Mouse (Mus musculus): ENCODE measurements around the gene Gm10644.

- no peak for TF ChIP-seq CTCF (IDR thresholded peaks at IDR 0.05; ENCODE audit: low read depth, low read length)
- TF ChIP-seq POLR2A (IDR thresholded peaks at IDR 0.05; ENCODE audit: borderline replicate concordance, low read depth, low read length): no peak
These were observed 44.8 kb upstream of the Gm10644 start for GRCm38 (mm10) chr8:83999825-84000224.
